Mouse (Mus musculus) common myeloid progenitor, adult 5-6 weeks (primary cell): ENCODE measurements around the gene Ptger3. TPM values are rescaled to one million over a fixed set of nuclear protein-coding genes. Genes with fewer than 3 reads are reported as not detected.

Experiments used
- ATAC-seq: replicated peaks from 2 replicates; pipeline ENCODE4 v1.8.0; 2016; ENCODE audit warnings: low read depth, mild to moderate bottlenecking, moderate TSS enrichment, inconsistent platforms; ENCODE audit not compliant: poor library complexity, severe bottlenecking
- total RNA-seq: library from RNA; stranded (forward); fragments of 200-1000, 187-1606 nt; gene quantifications from 2 replicates; pipeline ENCODE4 v1.2.3, GENCODE M21; 2017

Ptger3 gene
- total RNA-seq: 23.3 and 25.3 TPM in 2 replicates

DNA sequence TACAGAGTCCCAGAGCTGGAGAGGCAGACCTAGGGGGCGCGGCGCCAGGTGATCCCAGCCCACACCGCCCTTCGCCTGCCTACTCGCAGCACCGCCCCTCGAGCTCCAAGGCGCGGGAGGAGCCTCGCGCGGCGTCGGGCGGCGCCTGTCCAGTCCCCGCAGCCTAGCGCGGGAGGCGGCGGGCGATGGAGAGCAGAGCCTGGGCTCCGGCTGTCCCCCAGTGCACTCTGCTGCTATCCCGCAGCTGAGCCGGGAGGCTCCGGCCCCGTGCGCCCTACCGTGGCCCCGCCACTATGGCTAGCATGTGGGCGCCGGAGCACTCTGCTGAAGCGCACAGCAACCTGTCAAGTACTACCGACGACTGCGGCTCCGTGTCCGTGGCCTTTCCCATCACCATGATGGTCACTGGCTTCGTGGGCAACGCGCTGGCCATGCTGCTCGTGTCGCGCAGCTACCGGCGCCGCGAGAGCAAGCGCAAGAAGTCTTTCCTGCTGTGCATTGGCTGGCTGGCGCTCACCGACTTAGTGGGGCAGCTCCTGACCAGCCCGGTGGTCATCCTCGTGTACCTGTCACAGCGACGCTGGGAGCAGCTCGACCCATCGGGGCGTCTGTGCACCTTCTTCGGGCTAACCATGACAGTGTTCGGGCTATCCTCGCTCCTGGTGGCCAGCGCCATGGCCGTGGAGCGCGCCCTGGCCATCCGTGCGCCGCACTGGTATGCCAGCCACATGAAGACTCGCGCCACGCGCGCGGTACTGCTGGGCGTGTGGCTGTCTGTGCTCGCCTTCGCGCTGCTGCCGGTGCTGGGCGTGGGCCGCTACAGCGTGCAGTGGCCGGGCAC lies at the start of gene Ptger3:
Gene Ptger3, plus strand, starts transcription at position 168 of the 841 bp plus-strand sequence.
- ATAC-seq: peak; percentile 67

DNA sequence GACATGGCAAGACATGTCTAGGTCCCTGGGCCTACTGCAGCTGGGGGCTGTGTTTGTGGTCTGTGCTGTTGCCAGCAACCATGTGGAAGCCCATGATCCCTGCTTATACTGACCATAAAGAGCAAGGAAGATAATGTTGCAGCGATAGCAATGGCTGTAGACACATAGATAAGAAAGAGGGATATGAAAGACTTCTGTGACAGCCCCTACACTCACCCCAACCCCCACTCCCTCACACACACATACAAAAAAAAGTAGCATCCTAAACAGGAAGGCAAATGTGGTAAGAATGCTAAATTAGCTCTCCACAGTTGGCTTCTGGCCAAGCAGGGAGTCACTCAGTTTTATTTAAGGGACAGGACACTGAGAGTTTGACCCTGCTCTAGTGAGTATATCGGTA lies 48.7 kb upstream of the Ptger3 start:
- peak; percentile 69 for ATAC-seq

DNA sequence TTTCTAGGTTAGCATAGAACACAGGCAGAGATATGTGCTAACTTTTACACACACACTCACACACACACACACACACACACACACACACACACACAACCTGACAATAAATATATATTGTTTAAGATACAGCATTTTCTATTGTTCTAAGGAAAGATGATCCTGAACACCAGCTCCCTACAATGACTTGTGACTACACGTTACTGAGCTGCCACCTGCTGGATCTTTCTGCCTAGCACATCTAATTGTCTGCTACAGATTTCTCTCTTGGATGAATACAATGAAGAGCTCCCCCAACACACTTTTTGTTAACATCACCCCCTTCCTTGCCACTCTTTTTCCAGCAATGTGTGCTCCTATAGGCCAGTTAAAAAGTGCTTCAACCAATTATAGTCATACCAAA lies 46.3 kb upstream of the Ptger3 start:
- ATAC-seq: peak; percentile 86

DNA sequence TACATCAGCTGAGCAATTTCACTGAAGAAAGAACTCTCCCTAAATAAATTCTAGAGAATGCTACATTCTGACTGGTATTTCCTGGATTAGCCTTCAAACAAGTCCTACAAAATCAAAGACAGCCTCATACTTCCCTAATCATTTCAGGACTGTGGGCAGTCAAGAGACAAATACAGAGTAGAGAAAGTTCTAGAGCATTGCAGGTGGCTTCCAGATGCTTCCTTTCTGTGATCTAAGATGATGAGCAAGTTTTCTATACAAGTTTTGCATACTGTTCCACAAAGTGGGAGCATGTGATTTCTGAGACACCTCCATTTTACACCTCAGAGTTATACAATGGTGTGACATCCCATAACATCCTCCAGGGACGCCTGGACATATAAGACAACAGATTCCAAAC lies 42.9 kb upstream of the Ptger3 start:
- ATAC-seq: no peak

DNA sequence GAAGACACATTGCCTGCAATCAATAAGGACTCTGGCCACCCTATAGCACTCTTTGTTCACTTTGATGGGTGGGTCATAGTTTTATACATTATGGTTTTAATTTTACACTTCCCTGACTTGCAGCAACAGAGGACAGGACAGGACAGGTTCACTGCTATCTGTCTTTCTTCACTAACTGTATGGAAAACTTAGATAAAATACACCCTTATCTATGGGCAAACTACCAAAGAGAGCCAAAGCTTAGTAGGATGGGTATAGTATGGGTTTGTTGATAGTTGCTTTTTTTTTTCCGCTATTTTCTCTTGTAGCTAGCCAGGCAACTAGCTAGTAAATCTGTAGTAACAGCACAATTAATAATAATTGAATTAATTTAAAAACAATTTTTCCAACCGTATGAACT lies 35.1 kb upstream of the Ptger3 start:
- ATAC-seq: no peak

DNA sequence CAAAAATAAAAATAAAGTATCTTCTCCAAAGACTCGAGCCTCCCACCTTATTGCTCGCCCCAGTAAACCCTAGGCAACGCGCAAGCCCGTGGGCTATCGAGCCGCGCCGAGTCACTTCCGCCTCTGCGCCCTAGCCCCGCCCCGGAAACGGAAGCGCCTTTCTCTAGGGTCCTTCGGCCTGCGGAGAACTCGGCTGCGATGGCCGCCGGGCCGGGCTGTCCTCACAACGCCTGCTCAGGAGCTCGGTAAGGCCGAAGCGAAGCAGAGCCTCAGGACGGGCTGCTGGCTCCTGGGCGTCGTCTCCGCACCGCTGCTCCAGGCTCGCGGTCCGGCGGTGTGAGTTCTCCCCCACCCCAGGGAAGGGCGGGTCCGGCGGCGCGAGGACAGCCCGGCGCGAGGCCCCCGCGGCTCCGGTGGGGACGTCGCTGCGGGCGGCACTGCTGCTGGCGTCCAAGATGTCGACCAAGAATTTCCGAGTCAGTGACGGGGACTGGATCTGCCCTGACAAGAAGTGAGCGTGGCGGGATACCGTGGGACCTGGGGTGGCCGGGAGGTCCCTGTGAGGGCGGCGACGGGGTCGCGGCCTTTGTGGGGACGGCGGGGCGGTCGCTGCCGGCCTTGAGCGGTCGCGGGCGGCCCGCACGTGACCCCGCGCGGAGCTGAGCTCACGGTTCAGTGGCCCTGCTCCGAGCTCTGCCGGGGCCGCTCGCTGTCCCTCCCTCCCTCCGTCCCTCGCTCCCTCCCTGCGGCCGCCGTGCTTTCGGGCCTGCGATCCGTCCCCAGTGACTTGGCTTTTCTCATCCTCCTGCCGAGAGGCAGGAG lies 32.5 kb upstream of the Ptger3 start, which contains the start of gene Zranb2:
Gene Zranb2, plus strand, starts transcription at position 197 of the 822 bp plus-strand sequence.
- peak; percentile 84 for ATAC-seq

DNA sequence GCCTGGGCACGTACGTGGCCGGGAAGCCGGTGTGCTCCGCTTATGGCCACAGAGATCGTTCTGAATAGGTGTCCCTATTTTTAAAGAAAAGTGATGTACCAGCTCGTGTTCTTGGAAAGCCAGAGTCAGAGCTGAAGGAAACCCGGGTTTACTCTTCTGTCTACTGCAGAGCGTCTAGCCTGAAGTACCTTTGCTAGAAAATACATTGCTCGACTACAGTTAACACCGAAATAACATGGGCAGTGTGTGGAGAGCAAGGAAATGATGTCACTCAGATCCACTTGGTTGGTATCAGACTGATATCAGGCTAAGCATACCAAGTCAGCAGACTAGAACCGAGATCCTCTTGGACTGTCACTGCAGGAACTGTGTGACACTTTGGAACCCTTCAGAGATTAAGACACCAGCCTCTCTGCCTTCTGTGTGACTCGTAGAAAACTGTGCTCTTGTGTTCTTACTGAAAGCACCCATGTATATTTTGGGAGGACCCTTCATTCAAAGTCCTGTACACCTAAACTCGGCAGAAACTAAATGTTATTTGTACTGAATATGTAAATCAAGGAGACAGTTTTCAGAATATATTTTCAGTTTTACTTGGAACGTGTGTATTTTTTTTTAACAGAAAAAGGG lies 31.8 kb upstream of the Ptger3 start:
- peak; percentile 62 for ATAC-seq

DNA sequence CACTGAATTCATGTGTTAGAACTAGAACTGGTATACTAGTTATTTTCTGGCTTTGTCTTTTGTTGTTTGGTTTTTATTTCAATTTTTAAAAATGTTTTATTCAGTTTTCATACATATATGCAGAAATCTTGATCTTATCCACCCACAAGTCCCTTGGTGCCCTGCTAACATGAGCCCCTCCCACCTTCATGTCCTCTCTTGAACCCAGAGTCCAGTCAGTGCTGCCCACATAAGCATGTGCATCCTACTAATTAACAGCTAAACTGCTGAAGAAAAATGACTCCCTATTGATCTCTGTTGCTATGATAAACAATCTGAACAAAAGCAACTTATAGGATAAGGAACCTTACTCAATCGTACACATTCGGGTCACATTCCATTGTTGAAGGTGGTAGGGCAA lies 17.4 kb upstream of the Ptger3 start:
- no peak for ATAC-seq

DNA sequence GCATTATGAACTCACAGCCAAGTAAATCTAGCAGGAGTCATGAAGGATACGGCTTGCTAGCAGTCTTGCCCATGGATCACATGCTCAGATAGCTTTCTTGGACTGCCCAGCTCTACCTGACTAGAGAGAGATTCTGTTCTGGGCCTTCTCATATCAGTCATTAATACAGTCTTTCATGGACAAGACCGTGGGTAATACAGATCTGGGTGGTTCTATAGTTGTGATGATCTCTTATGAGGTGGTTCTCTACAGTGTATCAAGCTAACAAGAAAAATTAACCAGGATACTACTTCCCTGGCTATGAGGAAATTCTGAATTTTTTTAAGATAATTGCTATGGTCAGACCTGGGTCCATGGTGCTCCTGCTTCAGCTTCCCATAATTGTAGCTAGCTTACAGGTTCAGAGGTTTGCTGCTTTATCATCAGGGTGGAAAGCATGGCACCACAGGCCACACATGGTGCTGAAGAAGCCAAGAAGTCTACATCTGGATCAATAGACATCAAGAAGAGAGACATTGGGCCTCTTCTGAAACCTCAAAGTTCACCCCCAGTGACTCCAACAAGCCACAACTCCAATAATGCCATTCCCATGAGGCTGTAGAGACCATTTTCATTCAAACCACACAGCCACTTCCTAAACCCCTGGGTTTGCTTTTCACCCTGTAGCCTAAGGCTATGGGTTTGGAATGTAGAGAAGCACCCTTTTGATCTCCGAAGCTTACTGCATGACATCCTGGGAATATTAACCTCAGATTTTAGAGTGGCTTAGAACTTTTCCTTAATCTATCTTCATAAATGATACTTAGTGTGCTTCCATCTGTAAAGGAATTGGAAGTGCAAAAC lies 16.7 kb upstream of the Ptger3 start:
- no peak for ATAC-seq

DNA sequence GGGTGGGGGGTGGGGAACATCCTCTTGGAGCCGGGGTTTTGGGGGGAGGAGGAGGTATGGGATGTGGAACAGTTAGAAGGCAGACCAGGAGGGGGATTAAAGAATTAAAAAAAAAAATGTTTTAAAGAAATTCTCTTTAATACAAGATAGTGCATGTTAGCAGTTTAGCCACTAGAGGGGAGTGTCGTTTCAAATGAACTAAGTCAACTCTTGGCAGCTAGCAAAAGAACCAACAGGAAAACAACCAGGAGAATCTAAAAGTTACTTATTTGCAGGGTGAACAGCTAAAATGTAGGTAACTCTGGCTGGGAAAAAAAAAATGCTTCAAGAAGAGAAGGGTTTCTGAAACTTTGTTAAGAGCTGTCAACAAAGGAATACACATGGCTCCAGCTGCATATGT lies 1.5 kb upstream of the Ptger3 start:
- peak; percentile 54 for ATAC-seq

DNA sequence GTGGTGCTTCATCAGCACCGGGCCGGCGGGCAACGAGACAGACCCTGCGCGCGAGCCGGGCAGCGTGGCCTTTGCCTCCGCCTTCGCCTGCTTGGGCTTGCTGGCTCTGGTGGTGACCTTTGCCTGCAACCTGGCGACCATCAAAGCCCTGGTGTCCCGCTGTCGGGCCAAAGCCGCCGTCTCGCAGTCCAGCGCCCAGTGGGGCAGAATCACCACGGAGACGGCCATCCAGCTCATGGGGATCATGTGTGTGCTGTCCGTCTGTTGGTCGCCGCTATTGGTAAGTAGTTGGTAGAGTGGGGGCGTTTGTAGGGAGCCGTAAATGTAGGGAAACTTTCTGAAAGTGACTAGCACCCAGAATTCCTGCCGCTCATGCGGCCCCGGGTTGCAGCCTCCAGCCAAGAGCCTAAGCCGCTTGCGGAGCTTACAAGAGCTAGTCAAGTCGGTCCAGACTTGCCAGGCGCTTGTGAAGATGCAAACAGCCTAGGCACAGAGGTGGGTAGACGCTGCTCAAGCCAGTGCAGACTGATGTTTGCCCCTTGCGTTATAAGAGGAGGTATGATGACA lies 957 bp downstream of the Ptger3 start:
- ATAC-seq: no peak

DNA sequence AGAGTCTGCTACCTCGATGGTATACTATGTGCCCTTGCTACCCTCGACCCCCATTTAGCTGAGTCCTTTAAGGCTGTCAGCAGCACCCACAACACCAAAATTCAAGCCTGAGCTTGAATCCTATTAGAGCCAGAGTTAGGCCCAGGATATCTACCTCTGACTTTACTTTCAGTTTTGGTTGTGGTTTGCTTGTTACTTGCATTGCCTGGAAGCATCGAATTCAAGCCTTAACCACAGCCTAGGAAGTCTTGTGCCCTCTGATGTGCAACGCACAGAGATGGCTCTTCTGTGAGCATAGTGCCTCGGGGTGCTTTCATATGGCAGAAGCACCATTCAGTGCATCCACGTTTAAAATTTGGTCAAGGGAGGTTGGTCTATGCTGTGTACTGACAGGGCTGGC lies 5.3 kb downstream of the Ptger3 start:
- peak; percentile 48 for ATAC-seq

DNA sequence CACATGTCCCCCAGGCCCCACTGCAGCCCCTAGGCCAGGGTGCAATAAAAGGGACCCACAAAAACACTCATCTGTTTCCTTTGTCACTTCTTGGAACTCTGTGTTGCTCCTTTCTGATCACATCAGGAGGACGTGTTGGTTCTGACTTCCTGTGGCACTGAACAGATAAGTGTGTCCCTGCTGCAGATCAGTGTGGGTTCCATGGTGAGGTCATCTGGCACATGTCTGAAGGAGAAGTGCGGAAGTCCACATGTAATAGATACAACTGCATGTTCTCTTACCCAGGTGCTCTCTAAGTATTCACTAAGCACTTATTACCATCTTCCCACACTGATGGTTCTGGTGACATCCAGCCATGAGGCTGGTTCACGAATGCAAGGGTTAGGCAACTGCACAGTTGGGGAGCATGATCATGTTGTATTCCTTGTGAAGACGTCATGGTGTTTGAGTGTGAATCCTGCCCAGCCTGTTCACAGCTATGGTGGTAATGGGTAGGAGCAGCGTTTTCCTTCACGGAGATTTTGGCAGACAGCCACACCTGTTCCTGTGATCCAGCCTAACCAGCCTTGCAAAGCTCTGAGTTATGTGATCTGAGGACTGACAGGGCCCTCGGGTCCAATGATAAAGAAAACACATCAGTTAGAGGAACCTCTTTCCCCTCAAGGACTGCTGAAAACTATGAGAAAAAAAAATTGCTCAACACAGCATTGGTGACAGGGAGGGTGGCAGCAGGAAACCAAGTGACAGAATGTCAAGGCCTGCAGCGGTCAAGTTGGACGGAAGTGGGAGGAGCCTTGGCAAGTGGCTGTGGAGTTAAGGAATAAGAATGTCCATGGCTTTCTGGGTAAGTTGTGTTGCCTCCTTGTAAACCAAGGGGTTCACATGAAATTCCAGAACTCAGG lies 9.0 kb downstream of the Ptger3 start:
- peak; percentile 59 for ATAC-seq

DNA sequence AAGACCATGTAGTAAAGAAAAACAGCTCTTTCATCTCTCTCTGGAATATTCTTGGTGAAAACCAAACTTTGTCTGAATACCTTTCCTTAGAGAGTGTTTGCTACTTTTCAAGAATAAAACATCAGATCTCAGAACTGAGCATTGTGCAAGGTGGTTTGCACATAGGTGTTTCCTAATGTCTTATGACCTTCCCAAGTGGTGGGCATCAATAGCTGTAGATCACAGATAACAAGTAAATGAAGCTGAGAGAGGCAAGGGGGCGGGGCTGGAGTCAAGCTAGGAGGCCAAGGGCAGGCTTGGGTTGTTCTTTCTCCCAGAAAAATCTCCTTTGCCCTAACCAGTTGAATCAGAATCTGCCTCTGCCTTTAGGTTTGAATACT lies 9.6 kb downstream of the Ptger3 start:
- ATAC-seq: 0 out of 2 replicates have a peak, but pooled peaks have one; percentile 2

DNA sequence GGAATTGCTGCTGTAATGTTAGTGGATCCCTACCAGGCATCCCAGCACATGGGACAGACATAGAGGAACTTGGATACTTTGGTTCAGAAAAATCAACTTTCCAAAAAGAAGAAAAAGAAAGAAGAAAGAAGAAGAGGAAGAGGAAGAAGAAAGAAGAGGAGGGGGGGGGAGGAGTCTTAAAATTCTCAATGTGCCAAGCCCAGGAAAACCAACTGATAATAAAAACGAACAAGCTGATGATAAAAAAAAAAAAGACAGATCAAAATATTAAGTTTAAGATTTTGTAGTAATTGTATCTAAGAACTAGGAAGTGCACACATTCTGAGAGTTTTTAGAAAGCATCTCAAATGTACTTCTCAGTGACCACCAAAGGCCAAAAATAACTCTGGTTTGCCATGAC lies 10.2 kb downstream of the Ptger3 start:
- ATAC-seq: no peak

DNA sequence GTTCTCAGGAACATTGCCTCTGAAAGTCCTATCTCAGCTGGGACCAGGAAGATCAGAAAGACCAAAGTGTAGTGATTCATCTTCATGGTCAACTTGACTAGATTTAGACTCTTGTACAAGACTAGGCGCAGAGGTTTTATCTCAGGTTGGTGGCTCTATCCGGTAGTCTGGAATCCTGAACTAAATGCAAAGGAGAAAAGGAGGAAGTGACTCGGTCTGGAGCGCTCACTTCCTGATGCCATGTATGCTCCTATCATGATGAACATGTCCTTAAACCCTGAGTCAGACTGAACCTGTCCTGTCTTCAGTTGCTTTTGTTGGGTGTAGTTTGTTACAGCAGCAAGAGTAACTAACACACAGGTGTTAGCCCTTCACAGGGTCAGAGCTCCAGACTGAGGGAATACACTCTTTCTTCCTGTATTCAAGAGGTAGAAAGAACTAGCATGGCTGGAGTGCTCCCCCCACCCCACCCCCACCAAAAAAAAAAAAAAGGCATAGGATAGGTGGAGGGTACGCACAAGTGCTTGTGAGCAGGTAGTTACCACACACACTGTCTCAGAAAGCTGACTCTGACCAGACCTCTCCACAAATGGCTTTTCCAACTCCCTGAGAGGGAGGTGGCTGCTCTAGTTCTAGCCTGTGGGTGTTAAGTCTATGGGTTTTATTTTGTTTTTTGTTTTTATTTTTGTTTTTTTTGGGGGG lies 11.9 kb downstream of the Ptger3 start:
- peak; percentile 23 for ATAC-seq

DNA sequence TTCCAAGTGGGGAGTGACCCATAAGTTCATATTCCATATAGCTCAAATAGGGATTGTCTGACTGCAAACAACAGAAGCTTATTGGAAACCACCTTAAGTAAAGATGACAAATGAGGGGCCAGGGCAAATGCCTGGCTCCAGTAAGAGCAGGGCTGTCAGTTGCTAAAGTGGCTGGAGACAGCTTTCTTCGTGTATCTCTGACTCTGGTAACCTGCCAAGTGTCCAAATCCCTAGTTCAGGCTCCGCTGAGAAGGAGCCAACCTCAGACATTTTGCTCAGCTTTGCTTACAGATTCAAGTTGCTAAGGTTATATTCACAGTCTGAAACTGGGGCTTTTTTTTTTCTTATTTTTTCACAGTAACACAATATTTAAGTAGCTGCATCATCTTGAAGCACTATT lies 12.7 kb downstream of the Ptger3 start:
- no peak for ATAC-seq

DNA sequence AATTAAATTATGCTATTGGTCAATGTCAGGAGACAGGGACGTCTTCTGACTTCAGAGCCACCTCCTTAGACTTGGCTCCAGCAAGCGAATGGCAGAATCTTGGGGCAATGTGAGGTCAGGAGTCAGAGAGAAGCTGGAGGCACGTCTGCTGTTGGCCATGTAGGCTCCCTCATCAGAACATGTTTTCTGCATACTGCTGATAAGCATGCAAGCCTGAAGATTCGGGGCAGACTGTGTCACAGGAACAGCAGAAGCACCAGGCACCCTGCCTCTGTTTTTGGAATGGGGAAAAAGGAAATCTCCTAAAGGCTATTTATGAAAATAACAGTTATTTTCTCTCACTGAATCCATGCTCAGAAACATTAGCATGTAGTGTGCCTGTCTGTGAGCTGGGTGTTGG lies 13.6 kb downstream of the Ptger3 start:
- ATAC-seq: peak; percentile 26; the same call in 1 of the 2 replicates
